Mouse (Mus musculus): ENCODE results near the gene Tmem100.

- no peak for TF ChIP-seq CTCF (IDR thresholded peaks at IDR 0.05; ENCODE audit: control insufficient read depth, insufficient read depth, insufficient replicate concordance, low read depth, low read length)
- TF ChIP-seq POLR2A (IDR thresholded peaks at IDR 0.05; ENCODE audit: control insufficient read depth, low read depth, low read length): no peak
Observed at GRCm38 (mm10) chr11:90002987-90003348, 27.2 kb upstream of the Tmem100 start.
